Mouse (Mus musculus): ENCODE results near the gene Slc25a34. TPM values are rescaled to one million over a fixed set of nuclear protein-coding genes. Genes with fewer than 3 reads are reported as not detected.

Gene Slc25a34
- total RNA-seq, 2 experiments from 2014 or later, result 3.0 to 3.2 TPM

DNA sequence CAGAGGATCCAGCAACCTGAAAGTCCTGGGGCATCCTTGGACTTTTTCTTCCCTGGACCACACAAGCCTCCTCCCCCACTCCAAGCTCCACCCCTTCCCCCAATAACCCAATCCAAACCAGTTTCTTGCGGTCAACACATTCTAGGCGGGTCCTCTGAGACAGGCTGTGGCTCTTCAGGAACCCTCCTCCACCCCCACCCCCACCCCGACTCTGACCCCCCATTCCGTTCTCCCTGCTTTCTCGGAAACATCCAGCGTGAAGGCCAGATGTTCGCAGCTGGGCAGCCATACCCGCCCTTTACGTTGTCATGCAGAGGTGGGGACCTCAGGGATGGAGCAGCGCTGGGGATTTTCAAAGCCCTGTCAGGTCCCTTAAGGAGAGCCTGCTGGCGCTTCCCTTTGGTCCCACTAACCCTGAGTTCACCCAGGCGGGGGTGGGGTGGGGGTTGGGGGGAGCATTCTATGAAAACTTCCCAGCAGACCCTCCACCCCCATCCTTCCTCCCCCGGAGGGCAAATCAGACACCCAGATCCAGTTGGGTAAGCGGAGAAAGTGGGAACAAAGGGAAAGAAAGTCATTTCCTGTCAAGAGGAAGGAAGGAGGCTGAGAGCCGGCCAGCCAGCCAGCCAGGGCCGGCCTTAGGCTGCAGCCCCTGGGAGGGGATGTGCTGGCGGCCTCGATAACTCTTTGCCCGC is 25.3 kb downstream of the Slc25a34 start:
- DNase-seq (ENCODE audit: low spot score in 2 of 2), result no peak
- intact Hi-C loops (cut with DNase I), result no loop called here

DNA sequence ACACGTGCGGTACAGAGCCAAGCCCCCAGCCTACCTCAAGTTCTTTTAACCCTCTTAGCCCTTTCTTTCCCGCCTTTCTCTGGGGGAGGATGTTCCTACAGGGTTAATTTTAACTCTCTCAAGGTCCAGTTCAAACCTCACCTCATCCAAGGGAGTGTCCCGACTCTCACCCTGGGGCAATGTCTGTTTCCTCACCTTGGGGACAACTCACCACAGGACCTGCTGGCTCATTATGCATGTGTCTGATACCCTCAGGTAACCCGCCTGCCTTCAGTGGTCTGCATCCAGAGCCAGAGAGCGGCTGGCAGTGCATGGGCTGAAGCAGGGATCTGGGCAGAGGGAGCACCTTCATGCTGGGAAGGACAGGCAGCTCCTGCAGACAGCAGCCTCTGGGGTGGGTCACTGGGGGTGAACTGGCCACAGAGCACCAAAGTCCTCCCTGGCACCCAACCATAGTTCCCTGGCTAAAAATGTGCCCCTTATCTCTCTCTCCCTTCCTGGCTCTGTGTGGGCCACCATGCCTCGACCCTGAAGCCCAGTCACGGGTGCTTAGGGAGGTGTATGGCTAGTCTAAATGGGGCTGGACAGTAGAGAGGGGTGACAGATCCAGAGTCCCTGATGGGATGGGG is 26.8 kb downstream of the Slc25a34 start:
- DNase-seq (ENCODE audit: low spot score in 2 of 2), result no peak

DNA sequence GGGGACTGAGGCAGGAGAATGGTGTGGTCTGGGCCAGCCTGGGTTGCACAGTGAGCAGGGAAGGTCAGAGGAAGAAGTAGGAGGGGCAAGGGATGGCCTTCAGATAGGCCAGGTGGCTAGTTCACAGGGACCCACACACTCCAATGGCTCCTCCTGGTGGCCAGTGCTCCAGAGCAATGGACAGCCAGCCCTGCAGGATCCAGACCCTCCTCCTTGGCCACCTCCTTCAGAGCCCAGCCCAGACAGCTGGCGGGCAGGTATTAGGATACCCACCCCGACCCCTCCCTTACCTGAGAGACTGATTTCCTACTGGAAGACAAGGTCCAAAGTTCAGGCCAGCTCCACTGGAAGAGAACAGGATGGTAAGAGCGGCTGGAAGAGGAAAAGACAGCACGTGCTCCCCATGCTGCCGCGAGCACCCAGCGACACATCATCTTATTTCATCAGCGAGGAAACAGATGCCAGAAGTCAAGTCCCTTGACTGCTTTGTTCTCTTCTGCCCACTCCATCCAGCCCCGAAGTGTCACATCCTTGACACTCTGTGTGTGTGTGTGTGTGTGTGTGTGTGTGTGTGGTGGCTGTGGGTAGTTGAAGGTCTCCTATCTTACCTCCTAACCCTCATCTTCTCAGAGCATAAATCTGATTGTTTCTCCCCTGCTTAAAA is 27.9 kb downstream of the Slc25a34 start:
- intact Hi-C loops (cut with DNase I), result no loop called here
- DNase-seq (ENCODE audit: low spot score in 2 of 2), result no peak

More for the DNA sequence above, 26.8 kb downstream of the Slc25a34 start:
- intact Hi-C loops (cut with DNase I), result no loop called here

DNA sequence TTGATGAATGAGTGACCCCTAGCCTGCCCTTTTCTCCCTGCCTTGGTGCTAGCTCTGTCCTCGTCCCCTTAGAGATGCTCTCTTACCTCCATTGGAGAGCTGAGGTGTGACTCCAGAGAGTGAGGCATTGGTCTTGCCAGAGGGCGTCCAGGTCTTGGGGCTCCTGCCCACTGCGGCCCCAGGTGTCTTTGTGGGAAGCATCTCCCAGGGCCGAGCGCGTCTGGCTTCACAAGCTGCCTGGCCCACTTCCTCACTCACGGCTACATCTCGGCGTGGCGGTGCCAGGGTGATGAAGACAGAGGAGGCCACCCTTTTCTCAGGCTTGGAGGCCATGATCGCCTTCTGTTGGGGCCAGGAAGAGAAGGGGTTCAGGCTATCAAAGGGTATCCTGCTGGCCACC is 28.5 kb downstream of the Slc25a34 start:
- intact Hi-C loops (cut with DNase I), result no loop called here
- DNase-seq (ENCODE audit: low spot score in 2 of 2), result no peak

DNA sequence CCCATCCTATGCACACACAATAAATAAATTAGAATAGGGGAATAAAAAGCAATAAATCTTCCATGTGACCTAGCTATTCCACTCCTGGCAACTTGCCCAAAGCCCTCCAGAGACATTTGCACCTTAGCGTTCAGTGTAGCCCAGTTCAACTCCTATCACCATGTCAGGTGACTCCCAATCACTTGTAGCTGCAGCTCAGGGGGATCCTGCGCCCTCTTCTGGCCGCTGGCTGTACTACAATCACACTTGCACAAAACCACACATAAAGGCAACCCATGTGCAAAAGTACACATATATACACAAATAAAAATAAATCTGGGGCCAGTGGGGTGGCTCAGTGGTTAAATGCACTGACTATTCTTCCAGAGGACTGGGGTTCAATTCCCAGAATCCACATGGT is 32.1 kb downstream of the Slc25a34 start:
- no peak for DNase-seq (ENCODE audit: low spot score in 2 of 2)
- intact Hi-C loops (cut with DNase I), result no loop called here

DNA sequence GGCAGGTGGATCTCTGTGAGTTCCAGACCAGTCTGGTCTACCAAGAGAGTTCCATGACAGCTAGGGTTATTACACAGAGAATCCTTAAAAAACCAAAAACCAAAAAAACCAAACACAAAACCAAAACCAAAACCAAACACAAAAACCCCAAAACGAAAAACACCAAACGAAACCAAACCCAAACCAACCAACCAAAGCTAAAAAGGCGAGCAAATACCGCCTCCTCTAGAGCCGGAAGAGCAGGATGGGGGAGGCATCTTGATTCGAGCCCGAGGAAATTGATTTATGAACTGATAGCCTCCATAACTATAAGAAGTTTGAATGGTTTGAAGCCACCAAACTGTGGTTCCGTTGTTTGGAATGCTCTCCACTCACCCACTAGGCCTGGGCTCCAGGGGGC is 39.7 kb downstream of the Slc25a34 start:
- intact Hi-C loops (cut with DNase I), result no loop called here
- no peak for DNase-seq (ENCODE audit: low spot score in 2 of 2)

DNA sequence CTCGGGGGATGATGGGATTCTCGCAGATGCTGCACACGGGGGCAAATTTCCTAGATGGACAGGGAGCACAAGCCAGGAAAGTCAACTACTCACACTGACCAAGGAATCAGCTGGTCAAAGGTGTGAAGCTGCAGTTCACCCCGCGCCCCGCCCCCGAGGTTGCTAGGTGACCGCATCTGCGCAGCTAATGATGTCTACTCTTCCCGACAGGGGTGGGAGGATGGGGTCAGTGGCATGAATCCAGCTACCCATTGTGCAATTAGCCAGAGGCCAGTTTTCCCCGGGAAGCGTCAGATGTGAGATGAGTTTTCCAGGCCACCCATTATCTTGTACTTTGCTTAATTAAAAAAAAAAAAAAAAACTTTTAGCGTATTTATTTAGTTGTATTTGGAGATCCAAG is 42.6 kb downstream of the Slc25a34 start:
- DNase-seq (ENCODE audit: low spot score in 2 of 2), result no peak
- intact Hi-C loops (cut with DNase I), result no loop called here

DNA sequence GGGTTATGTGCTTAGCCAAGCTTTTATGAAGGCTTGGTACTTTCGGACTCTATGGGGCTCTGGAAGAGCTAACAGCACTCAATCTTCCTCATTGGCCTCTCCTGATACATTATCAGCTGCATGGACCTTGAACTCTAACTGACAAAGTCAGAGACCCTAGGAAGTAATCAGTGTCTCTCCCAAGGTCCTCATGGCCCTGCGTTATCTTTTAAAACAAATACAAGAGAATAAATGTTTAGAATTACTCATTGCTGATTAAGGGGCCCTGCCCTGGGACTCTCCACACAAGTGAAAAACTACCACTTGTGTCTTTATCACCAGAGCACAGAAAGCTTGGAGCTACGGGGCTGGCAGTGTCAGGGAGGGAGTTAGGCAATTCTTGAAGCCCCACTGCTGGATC is 44.8 kb downstream of the Slc25a34 start:
- intact Hi-C loops (cut with DNase I), result no loop called here
- DNase-seq (ENCODE audit: low spot score in 2 of 2), result no peak

DNA sequence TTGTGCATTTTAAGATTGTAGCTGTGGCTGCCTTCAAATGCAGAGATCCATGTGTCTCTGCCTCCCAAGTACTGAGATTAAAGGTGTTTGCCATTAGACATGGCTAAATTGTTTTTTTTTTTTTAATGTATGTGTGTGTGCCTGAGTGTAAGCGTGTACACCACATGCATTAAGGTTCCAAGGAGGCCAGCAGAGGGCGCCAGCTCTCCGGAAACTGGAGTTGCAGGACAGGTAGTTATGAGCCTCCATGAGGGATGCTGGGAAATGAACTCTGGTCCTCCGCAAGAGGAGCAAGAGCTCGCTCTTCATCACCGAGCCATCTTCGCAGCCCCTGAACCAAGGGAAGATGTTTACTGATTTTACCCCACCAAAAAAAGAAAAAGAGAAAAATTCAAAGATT is 46.7 kb downstream of the Slc25a34 start:
- intact Hi-C loops (cut with DNase I), result no loop called here
- DNase-seq (ENCODE audit: low spot score in 2 of 2), result no peak

DNA sequence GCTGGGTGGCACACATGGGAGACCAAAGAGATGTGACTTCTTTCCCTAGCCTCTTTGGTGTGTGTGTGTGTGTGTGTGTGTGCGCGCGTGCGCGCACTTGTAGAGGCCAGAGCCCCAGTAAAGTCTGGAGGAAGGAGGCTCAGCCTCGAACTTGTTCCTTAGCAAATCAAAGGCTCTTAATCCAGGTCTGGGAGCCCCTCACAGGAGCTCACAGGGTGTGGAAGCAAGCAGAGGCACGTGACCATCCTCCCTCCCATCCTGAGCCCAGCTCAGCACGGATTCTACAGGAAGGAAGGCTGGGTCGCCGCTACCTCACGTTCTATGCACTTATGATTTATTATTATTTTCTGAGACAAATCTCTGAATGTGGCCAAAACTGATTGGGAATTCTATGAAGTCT is 47.2 kb downstream of the Slc25a34 start:
- intact Hi-C loops (cut with DNase I), result no loop called here
- DNase-seq (ENCODE audit: low spot score in 2 of 2), result no peak

DNA sequence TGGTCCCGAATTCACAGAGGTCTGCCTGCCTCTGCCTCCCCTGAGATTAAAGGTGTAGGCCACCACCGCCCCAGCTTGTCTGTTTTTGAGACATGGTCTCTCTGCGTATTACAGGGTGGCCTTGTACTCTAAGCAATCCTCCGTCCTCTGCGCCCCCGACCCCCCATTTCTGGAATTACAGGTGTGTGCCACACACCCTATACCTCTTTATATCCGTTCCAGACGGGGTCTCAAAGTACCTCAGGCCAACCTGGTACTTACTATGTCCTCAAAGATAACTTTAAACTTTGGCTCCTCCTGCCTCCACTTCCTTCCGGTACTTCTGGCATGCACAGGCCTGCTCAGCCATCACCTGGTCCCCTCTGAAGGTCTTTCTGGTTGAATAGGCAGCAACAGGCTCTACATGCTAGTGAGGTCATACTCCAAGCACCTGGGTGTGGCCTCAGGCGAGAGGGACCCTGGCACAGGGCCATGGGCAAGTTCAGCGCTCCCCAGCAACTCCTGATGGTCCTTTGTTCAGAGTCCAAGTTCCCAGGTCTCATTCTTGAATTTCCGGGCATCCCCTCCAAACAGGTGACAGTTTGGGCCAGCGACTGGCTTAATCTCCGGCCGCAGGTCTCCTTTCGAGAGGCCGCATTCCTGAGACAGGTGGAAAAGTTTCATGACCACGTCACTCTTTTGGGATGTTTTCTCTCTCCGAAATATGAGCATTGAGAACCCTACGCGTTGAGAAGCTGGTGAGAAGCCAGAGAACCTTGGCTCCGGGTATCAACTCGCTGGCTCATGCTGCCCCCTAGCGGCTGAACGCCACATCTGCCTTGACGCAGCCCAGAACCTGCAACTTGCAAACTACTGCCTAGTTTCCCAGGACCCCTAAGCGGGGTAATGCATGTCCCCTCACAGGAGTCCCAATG is 48.6 kb downstream of the Slc25a34 start:
- peak; percentile 78 to 80 for DNase-seq (ENCODE audit: low spot score in 2 of 2)

DNA sequence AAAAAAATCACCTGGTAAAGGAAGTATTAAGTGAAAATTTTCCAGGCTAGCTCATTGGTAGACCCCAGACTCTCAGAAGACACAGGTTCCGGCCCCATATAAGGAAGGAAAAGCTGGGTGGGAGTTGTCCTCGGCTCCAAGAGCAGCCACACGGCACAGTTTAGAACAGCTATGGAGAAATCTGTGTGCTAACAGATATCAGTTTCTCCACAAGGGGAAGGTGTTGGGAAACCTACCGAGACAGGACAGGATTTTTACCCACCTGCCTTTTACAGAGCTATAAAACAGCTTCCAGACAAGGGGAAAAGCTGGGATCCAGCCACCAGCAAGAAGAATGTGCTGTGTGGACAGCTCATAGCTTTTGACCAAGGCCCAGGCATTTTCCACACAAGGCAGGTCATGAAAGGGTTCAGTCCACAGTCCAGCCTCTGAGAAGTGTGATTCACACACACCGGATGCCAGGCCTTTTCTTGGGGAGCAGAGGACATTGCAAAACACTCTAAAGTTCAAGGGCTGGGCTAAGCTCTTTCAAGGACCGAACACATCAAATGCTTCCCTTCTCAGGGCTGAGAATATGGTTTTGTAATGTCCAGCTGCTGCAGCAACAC is 50.2 kb downstream of the Slc25a34 start:
- DNase-seq (ENCODE audit: low spot score in 2 of 2), result no peak
- intact Hi-C loops (cut with DNase I), result no loop called here

More for the DNA sequence above, 48.6 kb downstream of the Slc25a34 start:
- intact Hi-C loops (cut with DNase I), result loop anchor here (1.0 to 2.0 kb wide), 3 partner anchors 144 to 188 kb away; no protein-coding TSS in a partner anchor

DNA sequence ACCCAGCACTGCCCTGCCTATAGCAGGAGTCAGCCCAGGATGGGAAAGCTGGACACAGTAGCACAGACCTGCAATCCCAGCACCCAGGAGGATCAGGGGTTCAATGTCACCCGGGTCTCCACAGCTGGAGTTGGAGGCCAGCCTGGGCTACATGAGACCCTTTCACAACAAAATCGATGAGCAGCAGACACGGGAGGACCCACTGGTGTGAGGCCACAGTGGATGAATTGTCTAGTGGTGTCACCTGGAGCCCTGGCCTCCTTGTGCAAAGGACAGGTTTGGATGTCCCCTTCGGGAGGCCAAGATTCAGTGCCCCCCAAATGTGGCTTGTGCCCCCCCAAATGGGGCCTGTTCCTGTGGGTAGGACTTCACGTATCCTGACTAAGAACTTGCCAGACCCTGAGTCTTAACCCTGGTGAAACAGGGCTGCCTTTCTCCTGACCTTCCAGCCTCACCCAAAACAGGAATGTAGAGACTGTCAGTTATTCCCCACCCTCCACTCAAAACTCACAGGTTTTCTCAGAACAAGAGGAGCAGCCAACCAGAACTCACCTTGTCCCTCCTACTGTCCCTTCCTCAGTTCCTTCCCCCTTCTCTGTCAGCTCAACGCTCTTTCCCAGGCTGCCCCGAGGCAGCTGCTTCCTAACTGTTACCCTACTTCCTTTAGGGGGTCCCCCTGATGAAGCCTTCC is 50.8 kb downstream of the Slc25a34 start:
- intact Hi-C loops (cut with DNase I), result no loop called here
- DNase-seq (ENCODE audit: low spot score in 2 of 2), result no peak

DNA sequence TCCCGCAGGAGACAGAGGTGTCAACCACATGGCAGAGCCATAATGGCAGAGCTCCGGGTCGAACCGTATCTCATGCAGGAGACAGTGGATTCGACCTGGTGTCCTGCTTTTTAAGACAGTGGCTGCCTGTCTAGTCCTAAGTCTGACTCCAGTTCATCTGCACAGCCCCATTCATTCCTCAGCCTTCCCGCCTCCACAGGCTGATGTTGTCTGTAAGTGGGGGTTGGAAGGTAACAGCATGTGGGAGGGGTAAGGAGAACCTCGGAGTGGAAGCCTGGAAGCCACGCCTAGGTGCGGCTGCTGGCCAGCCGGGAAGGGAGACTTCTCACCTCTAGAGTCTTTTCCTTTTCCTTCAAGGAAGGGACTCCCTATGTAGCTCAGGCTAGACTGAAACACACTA is 51.7 kb downstream of the Slc25a34 start:
- DNase-seq (ENCODE audit: low spot score in 2 of 2), result no peak
- intact Hi-C loops (cut with DNase I), result no loop called here

DNA sequence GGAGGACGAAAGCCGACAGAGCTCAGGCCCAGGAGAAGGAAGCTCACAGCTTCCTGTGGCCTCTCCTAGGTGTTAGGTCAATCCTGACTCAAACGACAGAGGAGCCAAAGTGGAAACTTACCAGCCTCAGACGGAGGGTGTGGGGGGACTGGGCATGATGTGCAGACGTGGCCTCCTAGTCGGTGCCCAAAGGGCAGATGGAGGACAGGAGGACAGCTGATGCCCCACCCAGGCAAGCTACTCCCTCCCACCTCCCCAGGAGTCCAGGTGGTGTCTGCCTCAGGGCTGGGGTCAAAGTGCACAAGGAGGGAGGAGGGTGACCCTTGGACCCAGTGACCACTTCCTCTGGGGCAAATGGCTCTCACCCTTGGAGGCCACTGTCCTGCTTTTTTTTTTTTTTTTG is 52.3 kb downstream of the Slc25a34 start:
- intact Hi-C loops (cut with DNase I), result no loop called here
- DNase-seq (ENCODE audit: low spot score in 2 of 2), result no peak

DNA sequence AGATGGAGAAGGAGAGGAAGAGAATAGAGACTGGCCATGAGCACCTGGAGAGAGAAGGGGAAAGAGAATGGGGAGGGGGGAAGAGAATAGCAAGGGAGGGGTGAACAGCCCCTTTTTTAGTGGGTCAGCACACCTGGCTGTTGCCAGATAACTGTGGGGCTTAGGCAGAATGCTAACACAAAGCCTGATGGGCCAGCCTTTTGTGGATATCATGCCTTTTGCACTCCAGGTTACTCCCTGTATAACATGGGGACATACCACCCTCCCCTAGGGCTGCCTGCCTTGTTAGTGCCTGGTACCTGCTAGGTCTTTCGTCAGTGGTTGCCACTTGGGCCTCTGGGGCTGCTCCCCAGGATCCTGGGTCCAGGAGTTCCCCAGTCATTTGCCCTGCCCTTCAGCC is 52.8 kb downstream of the Slc25a34 start:
- intact Hi-C loops (cut with DNase I), result no loop called here

DNA sequence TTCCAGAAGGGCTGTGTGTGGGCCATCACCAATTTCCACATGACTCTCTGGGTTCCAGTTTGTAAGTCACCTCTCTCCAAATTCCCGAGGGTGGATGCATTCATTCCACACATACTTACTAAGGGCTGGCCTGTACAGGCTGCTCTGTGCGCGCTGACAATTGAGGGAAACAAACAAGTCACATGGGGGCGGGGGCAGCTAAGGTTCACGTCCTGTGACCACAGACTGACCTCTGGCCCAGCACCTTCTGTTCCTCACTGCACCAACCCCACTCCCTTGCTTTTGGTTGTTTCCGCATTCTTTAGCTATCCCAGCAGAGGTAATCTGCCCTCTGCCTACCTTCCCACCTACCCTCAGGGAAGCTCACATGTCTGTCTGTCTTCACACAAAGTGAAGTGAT is 53.6 kb downstream of the Slc25a34 start:
- intact Hi-C loops (cut with DNase I), result no loop called here
- DNase-seq (ENCODE audit: low spot score in 2 of 2), result no peak

More for the DNA sequence above, 52.8 kb downstream of the Slc25a34 start:
- no peak for DNase-seq (ENCODE audit: low spot score in 2 of 2)

DNA sequence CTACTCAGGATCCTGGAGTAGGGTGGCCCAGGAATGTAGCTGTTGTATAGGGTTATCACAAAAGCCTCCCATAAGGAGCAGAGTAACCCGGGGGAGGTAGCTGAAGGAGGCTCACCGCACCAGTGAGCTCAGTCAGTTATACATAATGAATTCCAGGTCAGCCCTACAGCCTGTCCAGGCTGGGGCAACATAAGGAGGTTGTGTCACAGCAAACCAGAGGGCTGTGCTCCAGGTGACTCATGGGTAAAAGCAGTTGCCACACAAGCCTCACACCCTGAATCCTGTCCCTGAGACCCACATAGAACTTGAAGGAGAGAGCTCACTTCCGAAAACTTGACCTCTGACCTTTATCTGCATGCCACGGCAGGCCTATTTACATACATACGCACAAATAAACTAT is 54.7 kb downstream of the Slc25a34 start:
- intact Hi-C loops (cut with DNase I), result no loop called here
- no peak for DNase-seq (ENCODE audit: low spot score in 2 of 2)

Measured in left cerebral cortex, postnatal 25 days (tissue).